Mouse (Mus musculus): ENCODE results near the gene Hmg20b. TPM values are rescaled to one million over a fixed set of nuclear protein-coding genes. Genes with fewer than 3 reads are reported as not detected.

The Hmg20b gene
- polyA plus RNA-seq, 1 experiment: 42.7 TPM

DNA sequence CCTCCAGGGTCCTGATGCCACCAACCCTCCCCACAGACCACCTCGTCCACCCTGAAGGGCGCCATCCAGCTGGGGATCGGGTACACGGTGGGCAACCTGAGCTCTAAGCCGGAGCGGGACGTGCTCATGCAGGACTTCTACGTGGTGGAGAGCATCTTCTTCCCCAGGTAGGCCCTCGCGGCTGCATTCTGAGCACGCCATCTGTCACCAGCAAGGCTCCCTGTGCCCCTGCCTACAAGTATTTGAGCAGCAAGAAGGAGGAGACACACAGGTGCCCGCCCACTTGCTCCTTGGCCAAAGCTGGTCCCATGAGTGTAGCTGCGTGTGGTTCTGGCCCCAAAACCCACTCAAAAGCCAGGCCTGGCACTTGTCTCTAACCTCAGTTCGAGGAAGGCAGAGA is 44.6 kb downstream of the Hmg20b start:
- Histone ChIP-seq H3K4me3 (replicated peaks; ENCODE audit: insufficient read depth, low read depth, low read length) (no peak overlapping the region), H3K27ac (ENCODE audit: insufficient read depth, low read length) (peak overlapping the region; percentile 65; the same call in 1 of the 2 replicates), H3K27me3 (ENCODE audit: control insufficient read depth, insufficient read depth, low read length) (no peaks in the 10 kb centered on the region), H3K4me1 (ENCODE audit: control insufficient read depth, insufficient read depth, low read length) (peaks cover 61% of the 10 kb centered on the region)
- DNase-seq: peak; percentile 73
- 21% methylated on average over 14 of the region's 14 CpGs for WGBS
- TF ChIP-seq POLR2A (IDR thresholded peaks at IDR 0.05; ENCODE audit: borderline replicate concordance, insufficient read depth, low read length) (no peak), CTCF (IDR thresholded peaks at IDR 0.05; ENCODE audit: borderline replicate concordance, insufficient read depth, low read depth, low read length) (no peak)

DNA sequence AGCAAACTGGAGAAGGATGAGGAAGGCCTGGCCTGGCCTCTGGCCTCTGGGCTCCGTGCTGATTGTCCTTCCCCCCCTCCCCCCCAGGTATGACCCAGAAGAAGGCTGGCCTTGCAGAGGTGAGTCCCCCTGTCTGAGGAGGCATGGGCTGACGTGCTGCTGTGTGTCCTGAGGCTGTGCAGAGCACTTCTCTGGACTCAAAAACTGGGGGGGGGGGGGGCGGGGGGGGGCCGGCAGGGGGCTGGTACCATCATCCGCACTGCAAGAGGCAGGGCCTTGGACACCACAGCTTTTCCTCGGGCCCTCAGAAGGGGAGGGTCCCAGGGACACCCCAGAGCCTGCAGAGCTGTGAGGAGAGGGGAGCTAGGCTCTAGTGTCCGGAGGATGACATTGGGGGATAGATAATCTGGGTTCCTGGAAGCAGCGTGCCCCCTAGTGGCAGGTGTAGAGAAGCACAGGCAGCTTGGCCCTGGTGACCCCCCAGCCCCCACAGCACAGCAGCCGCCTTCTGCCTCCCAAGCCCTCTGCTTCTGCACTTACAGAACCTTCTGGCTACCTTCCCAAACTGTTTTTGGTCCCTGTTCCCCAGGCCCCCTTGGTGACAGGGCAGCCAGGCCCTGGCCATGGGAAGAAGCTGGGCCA is 45.6 kb downstream of the Hmg20b start:
- TF ChIP-seq CTCF (IDR thresholded peaks at IDR 0.05; ENCODE audit: borderline replicate concordance, insufficient read depth, low read depth, low read length): peak; percentile 97
- TF ChIP-seq POLR2A (IDR thresholded peaks at IDR 0.05; ENCODE audit: borderline replicate concordance, insufficient read depth, low read length): no peak
- WGBS: 9% methylated on average over 9 of the region's 9 CpGs
- Histone ChIP-seq H3K27ac (ENCODE audit: insufficient read depth, low read length) (peak overlapping the region; percentile 65), H3K4me1 (ENCODE audit: control insufficient read depth, insufficient read depth, low read length) (peaks cover 71% of the 10 kb centered on the region), H3K27me3 (ENCODE audit: control insufficient read depth, insufficient read depth, low read length) (no peaks in the 10 kb centered on the region), H3K4me3 (replicated peaks; ENCODE audit: insufficient read depth, low read depth, low read length) (peak overlapping the region; percentile 18)
- peak; percentile 71 to 80 for DNase-seq

DNA sequence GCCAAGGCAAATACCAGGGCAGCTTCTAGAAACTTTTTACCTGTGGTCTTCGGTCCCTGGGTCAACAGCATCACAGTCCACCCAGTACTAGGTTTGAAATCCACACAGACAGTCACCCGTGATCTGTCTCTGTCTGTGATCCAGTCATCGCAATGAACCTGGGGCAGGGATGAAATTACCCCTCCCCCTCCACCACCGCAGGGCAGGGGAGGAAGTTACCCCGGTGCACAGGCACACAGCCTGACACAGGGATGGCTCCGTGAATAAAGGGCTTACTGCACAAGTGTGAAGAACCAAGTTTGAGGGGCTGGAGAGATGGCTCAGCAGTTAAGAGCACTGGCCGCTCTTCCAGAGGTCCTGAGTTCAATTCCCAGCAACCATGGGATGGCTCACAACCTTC is 46.5 kb downstream of the Hmg20b start:
- no peak overlapping the region for H3K4me3 ChIP-seq (replicated peaks; ENCODE audit: insufficient read depth, low read depth, low read length)
- DNase-seq: no peak
- WGBS: 39% methylated on average over 7 of the region's 7 CpGs
- H3K27me3 ChIP-seq (ENCODE audit: control insufficient read depth, insufficient read depth, low read length): no peaks in the 10 kb centered on the region
- H3K4me1 ChIP-seq (ENCODE audit: control insufficient read depth, insufficient read depth, low read length): peaks cover 80% of the 10 kb centered on the region
- TF ChIP-seq POLR2A (IDR thresholded peaks at IDR 0.05; ENCODE audit: borderline replicate concordance, insufficient read depth, low read length): no peak
- TF ChIP-seq CTCF (IDR thresholded peaks at IDR 0.05; ENCODE audit: borderline replicate concordance, insufficient read depth, low read depth, low read length): no peak
- peak overlapping the region; percentile 86 for H3K27ac ChIP-seq (ENCODE audit: insufficient read depth, low read length)

DNA sequence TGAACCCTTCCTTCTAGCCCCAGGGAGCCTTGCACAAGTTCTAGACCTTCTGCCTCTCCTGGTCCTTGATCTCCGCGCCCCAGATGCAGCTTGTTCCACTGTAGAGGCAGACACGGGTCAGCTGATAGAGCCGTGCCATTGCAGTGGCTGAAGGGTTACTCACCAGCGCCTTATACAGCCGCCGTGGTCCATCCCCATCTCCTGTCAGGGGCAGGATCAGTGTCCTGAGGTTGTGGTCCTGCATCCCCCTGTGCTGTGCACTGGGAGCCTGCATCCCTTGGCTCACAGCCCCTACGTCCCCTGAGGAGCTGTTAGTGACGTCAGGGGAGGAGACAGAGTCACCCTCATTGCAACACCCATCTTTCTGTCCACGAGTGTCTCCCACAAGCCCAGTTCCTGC is 47.0 kb downstream of the Hmg20b start:
- DNase-seq: peak in 1 of 2 experiments; percentile 56
- WGBS: 19% methylated on average over 10 of the region's 10 CpGs
- peak overlapping the region; percentile 86 for H3K27ac ChIP-seq (ENCODE audit: insufficient read depth, low read length)

DNA sequence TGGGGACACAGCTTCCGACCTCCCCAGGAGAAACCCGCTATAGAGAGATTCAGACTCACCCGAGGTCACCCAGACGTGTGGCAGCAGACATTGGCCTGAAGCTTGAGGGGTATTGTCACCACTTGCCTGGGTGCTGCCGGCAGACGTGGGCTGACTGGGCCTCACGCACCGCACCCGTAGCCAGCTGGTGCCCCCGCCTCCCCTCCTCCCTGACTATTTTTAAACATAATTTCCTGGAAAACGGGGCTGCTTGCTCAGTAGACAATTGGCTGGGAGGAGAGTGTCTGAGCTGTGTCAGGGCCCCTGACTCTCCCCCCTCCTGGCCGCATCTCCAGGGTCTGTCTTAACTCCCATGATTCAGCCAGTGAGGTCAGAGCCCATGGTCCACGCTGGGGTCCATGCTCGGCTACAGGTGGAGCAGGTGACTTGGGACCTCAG is 47.5 kb downstream of the Hmg20b start:
- DNase-seq: peak; percentile 63 to 70
- peaks cover 90% of the 10 kb centered on the region for H3K4me1 ChIP-seq (ENCODE audit: control insufficient read depth, insufficient read depth, low read length)
- H3K27ac ChIP-seq (ENCODE audit: insufficient read depth, low read length): peak overlapping the region; percentile 86
- H3K27me3 ChIP-seq (ENCODE audit: control insufficient read depth, insufficient read depth, low read length): no peaks in the 10 kb centered on the region
- peak overlapping the region; percentile 26 for H3K4me3 ChIP-seq (replicated peaks; ENCODE audit: insufficient read depth, low read depth, low read length)
- TF ChIP-seq POLR2A (IDR thresholded peaks at IDR 0.05; ENCODE audit: borderline replicate concordance, insufficient read depth, low read length): no peak
- no peak for TF ChIP-seq CTCF (IDR thresholded peaks at IDR 0.05; ENCODE audit: borderline replicate concordance, insufficient read depth, low read depth, low read length)
- WGBS: 15% methylated on average over 14 of the region's 14 CpGs

More for the DNA sequence above, 47.0 kb downstream of the Hmg20b start:
- H3K4me1 ChIP-seq (ENCODE audit: control insufficient read depth, insufficient read depth, low read length): peaks cover 85% of the 10 kb centered on the region
- peak overlapping the region; percentile 26 for H3K4me3 ChIP-seq (replicated peaks; ENCODE audit: insufficient read depth, low read depth, low read length)
- H3K27me3 ChIP-seq (ENCODE audit: control insufficient read depth, insufficient read depth, low read length): no peaks in the 10 kb centered on the region
- TF ChIP-seq POLR2A (IDR thresholded peaks at IDR 0.05; ENCODE audit: borderline replicate concordance, insufficient read depth, low read length) (no peak), CTCF (IDR thresholded peaks at IDR 0.05; ENCODE audit: borderline replicate concordance, insufficient read depth, low read depth, low read length) (no peak)

DNA sequence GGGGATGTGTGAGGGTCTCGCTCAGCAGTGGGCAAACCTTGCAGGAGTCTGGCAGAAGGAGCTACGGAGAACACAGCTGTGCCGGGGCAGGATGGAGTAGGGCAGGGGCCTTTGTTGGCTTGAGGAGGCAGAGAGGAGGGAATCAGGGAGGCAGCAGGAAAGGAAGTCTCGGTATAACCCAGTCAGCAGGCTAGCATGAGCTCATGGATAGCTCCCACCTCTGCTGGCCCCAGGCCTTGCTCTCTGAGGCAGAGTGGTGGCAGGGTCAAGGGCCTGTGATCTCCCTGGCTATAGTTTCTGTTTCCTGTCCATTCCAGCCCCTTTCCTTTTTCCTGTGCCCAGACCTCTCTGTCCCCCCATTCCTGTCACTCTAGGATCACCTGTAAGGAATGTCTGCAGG is 48.0 kb downstream of the Hmg20b start:
- peak overlapping the region; percentile 9 for H3K4me3 ChIP-seq (replicated peaks; ENCODE audit: insufficient read depth, low read depth, low read length)
- DNase-seq: peak in 1 of 2 experiments; percentile 57
- peak overlapping the region; percentile 86 for H3K27ac ChIP-seq (ENCODE audit: insufficient read depth, low read length)
- 16% methylated on average over 4 of the region's 4 CpGs for WGBS
- TF ChIP-seq POLR2A (IDR thresholded peaks at IDR 0.05; ENCODE audit: borderline replicate concordance, insufficient read depth, low read length) (no peak), CTCF (IDR thresholded peaks at IDR 0.05; ENCODE audit: borderline replicate concordance, insufficient read depth, low read depth, low read length) (no peak)
- no peaks in the 10 kb centered on the region for H3K27me3 ChIP-seq (ENCODE audit: control insufficient read depth, insufficient read depth, low read length)
- H3K4me1 ChIP-seq (ENCODE audit: control insufficient read depth, insufficient read depth, low read length): peaks cover 95% of the 10 kb centered on the region

DNA sequence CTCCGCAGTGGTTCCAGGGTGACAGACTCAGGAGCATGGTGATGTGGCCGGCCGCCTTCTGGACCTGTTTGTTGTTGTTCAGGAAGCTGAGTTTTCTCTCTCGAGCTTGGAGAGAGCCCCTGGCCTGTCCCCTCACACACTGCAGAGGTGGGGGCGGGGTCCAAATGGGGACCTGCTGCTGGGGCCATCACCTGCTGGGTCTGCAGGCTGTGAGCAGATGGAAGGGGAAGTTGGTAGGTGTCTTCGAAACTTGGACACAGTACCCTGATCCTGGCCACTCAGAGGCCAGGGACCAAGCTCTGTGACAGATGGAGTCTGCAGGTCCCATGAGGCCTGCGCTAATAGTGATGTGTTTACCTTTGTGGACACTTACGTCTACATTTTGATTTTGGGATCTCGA is 49.0 kb downstream of the Hmg20b start:
- Histone ChIP-seq H3K27me3 (ENCODE audit: control insufficient read depth, insufficient read depth, low read length) (no peaks in the 10 kb centered on the region), H3K4me3 (replicated peaks; ENCODE audit: insufficient read depth, low read depth, low read length) (no peak overlapping the region), H3K27ac (ENCODE audit: insufficient read depth, low read length) (peak overlapping the region; percentile 48; the same call in 1 of the 2 replicates), H3K4me1 (ENCODE audit: control insufficient read depth, insufficient read depth, low read length) (peaks cover 92% of the 10 kb centered on the region)
- DNase-seq: peak; percentile 83 to 88
- 11% methylated on average over 9 of the region's 9 CpGs for WGBS
- TF ChIP-seq POLR2A (IDR thresholded peaks at IDR 0.05; ENCODE audit: borderline replicate concordance, insufficient read depth, low read length) (no peak), CTCF (IDR thresholded peaks at IDR 0.05; ENCODE audit: borderline replicate concordance, insufficient read depth, low read depth, low read length) (no peak)

DNA sequence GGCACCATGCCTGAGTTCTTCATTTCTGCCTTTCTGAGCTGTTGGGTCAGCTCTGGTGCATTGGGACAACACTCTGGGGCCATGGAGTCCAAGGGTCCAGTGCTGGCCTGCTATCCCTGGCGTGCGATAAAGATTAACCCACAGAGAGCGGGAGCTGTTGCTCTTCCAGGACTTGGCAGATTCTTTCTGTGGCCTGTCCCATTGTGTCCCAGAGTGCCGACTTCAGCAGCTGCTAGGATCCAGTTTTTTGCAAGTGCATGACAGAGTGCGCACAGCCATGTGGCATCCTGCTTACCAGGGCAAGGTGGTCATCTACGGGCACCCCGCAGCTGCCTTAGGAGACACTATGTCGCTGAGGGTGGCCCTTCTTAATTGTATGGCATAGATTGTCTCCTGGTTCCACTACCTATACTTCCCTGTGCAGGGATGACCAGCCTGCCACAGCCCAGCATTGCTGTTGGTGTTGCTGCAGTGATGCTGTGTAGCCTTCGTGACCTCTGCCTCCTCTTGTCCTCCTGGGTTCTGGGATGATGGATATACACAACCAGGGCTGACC is 49.9 kb downstream of the Hmg20b start:
- Histone ChIP-seq H3K27me3 (ENCODE audit: control insufficient read depth, insufficient read depth, low read length) (no peaks in the 10 kb centered on the region), H3K27ac (ENCODE audit: insufficient read depth, low read length) (peak overlapping the region; percentile 78), H3K4me3 (replicated peaks; ENCODE audit: insufficient read depth, low read depth, low read length) (peak overlapping the region; percentile 16), H3K4me1 (ENCODE audit: control insufficient read depth, insufficient read depth, low read length) (peaks cover 92% of the 10 kb centered on the region)
- DNase-seq: peak in 1 of 2 experiments; percentile 53
- 24% methylated on average over 9 of the region's 9 CpGs for WGBS
- no peak for TF ChIP-seq CTCF (IDR thresholded peaks at IDR 0.05; ENCODE audit: borderline replicate concordance, insufficient read depth, low read depth, low read length)

All from cerebellum, adult 2 months (tissue).